Mouse (Mus musculus): ENCODE data around the gene Grik4. TPM values are rescaled to one million over a fixed set of nuclear protein-coding genes. Genes with fewer than 3 reads are reported as not detected.
A peak's percentile ranks its signal among the peaks of the same experiment; 100 is the strongest.

The Grik4 gene
- total RNA-seq, 2 experiments from 2014 or later = 19.2 to 19.8 TPM

DNA sequence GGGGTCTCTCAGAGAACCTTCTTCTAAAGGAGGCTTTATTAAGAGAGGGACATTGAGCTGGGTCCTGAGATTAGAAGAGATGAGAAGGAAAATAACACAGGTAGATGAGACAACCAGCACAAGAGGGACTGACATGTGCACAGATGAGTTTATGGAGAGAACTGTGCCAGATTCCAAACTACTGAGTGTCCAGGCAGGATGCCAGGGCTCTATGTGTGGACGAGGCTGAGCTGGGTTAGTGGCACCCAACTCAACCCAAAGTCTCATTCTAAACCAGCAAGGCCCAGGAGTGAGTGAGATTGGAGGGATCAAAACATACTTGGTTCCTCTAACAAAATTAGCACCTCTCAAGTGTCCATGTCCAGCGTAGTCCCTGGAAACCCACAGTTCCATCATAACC, 31.1 kb downstream of the Grik4 start:
- DNase-seq (ENCODE audit: low spot score in 2 of 2) = no peak
- intact Hi-C loops (cut with DNase I) = no loop called here

DNA sequence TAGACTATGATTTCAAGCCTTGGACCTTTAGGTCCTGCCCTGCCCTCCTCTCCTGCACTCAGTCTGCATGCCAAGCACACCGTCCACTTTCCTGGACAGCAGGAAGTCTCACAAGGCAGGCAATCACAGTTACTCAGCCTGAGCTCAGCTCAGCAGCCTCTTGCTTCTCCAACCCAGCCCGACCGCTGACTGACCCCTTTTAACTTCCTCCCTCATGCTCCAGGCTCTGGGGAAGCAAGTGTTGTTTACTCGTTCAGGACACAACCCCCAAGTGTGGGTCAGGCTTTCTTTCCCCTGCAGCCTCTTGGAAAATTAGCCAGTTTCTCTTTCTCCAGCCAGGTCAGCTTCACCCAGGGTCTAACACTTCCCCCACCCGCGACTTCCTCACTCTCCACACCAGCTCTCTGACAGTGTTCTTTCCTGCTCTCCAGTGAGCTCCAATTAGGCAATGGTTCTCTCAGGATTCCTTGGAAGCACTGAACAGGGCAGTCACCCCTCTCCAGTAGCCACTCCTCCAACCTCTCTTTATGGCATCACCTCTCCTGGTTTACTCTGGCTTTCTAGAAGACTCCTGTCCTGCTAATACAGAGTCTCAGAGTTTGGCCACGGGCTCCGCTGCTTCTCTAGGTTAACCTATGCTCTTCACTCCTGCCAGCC, 35.5 kb downstream of the Grik4 start:
- intact Hi-C loops (cut with DNase I) = no loop called here
- no peak for DNase-seq (ENCODE audit: low spot score in 2 of 2)

DNA sequence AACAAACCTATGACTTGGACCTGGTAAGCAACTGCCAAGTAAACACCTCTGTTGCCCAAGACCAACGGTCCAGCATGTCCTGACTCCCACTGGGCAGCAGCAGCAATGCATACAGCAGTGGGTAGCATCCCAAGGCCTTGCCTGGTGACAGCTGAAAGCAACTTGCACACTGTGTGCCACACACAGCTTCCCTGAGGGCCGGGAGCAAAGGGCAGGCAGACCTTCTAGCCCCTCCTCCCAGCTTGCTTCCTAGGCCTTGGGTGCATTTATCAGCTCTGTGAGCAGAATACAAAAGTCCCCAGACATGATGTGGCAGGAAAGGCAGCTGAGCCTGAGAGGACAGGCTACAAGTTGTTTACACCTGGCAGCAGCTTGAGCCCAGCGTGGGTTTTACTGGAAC, 37.3 kb downstream of the Grik4 start:
- intact Hi-C loops (cut with DNase I) = no loop called here
- DNase-seq (ENCODE audit: low spot score in 2 of 2) = no peak

DNA sequence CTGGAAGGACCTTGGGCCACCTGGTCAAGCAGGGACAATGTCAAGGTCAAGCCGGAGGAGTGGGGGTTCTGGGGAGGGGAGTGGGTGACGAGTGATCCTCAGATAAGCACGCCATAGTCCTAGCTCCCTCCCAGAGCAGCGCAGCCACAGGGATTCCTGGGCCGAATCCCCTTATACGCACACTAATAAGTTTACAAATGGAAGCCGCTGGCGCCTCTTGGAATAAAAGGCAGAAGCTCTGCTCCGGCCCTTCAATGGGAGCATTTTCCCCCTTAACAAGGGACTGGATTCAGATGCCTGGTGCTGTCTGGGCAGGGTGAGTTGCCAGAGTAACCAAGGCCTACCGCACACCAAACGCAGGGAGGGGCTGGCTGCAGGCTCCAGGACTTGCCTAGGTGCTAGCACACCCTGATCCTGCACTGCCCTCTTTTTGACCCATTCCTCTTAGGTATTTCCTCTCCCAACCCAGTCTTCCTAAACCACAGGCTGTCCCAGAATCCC, 46.2 kb downstream of the Grik4 start:
- no peak for DNase-seq (ENCODE audit: low spot score in 2 of 2)
- intact Hi-C loops (cut with DNase I) = loop anchor here (5.0 kb wide), 1 partner anchor 44 kb away; the partner anchor contains the start of gene Grik4

DNA sequence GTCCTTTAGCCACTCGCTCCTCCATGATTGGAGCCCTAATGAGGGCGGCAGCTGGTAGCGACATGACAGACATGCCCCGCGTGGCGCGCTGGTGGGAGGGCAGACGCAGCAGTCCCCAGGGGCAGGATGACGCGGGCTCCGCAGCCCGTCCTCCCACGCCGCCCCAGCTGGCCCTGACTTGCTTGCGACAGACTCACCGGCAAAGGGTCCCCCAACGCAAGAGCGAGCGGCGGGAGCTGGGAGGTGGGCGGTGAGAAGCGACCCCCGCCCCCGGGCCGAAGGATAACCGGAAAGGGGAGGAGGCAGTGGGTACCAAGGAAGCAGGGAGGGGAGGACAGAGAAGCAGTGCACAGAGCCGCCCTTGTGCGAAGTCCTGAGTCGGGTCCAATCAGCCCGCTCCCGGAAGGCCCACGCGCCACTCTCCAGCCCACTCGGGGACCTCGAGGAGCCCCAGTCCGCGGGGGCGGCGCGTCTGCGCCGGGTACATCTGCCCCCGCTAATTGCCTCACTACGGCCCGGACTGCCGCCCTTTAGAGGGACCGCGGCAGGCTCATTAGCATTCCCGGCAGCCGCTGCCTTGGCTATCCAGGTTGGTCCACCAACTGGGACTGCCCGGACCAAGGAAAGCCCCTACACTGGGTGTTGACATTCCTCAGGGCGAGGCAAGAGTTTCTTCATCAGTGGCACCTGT, 46.8 kb downstream of the Grik4 start:
- intact Hi-C loops (cut with DNase I) = loop anchor here (5.0 kb wide), 1 partner anchor 45 kb away; the partner anchor contains the start of gene Grik4
- peak; percentile 61 to 72 for DNase-seq (ENCODE audit: low spot score in 2 of 2)

DNA sequence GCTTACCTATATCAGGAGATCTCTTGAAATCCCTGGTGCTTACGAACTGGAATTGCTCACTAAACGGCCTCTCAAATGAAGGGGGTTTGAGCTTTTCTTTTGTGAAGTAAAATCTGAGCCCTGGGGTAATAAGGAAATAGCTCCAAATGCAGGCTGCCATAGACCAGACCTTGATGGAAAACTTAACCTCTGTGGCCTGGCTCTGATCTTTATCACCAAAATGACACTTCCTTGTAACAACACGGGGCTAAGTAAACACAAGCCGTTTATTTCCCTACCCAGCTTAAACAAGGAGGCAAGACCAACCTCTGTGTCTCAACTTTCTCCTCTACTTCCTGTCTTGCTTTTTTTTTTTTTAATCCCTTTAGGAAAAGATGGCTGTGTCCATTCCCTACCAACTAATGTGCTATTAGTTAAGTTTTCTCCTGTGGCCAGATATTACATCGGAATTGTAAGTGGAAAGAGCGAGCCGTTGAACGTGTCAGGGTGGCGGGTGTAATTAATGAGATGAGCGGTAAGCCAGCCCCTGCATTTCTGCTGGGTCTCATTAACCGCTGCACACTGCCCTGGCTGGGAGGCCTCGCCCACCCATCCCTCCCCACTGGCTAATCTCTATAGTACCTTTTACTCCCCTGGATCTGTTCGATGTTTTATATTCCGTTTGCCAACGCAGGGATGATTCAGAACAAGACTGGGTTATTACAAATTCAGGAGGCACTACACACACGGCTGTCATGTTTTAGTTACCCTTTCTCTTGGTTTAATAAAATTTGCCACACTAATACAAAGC, 47.7 kb downstream of the Grik4 start:
- intact Hi-C loops (cut with DNase I) = loop anchor here (5.0 kb wide), 1 partner anchor 46 kb away; the partner anchor contains the start of gene Grik4
- DNase-seq (ENCODE audit: low spot score in 2 of 2) = no peak

DNA sequence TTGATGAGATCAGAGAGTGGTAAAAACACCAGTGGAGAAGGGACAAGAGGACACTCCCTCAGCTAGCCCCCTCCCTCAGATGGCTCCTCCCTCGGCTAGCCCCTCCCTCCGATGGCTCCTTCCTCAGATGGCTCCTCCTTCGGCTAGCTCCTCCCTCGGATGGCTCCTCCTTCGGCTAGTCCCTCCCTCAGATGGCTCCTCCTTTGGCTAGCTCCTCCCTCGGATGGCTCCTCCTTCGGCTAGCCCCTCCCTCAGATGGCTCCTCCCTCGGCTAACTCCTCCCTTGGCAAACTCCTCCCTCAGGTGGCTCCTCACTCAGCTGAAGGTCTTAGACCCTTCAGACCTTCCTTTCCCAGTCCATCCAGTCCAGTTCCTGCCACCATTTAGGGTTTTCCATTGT, 51.5 kb downstream of the Grik4 start:
- no peak for DNase-seq (ENCODE audit: low spot score in 2 of 2)
- intact Hi-C loops (cut with DNase I) = no loop called here

DNA sequence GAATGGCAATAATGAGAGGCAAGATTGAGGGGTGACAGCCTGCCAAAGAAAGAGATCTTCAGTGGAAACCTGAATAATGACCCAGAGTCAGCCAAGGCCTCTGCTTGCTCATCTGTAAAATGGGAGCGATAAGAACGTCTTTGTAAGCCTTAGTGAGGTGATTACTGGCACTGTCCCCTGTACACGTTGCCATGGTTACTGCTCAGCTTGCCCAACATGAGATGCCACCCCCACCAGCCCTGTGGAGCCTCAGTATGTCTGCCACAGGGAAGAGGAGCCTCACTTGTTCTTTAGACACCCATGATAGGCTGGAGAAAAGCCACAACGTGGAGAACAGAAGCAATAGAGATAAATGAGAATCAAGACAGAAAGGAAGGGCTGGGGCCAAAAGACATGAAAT, 56.4 kb downstream of the Grik4 start:
- no peak for DNase-seq (ENCODE audit: low spot score in 2 of 2)
- intact Hi-C loops (cut with DNase I) = loop anchor here (10.0 kb wide), 1 partner anchor 83 kb away; no protein-coding TSS in a partner anchor

DNA sequence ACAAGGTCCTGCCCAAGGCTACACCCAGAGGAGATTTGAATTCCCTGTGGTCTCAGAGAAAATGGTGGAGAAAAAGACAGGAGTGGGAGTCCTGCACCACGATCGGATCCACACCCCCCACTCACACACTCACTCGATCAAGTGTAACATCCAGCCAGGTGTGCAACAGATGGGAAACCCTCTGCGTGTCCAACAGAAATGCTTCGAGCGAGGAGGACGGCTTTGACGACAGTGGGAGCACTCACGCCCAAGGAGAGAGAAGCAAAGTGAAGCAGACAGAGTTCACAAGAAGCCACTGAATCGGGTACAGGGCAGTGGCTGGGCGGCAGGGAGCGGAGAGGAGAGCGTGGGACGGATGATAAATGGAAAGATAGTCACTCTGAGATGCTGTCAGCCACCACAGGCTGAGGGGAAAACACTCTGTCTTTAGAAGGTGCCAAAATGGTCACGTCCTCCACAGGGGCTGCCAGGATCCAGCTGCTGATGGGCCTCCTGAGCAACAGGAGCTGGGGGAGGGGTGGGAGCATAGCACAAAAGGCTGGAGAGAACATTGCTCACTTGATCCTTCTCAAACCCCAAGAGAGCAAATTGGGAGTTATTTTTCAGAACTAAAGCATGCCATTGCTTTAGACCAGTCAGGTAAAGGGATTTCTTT, 58.1 kb downstream of the Grik4 start:
- intact Hi-C loops (cut with DNase I) = loop anchor here (10.0 kb wide), 1 partner anchor 81 kb away; no protein-coding TSS in a partner anchor
- no peak for DNase-seq (ENCODE audit: low spot score in 2 of 2)

DNA sequence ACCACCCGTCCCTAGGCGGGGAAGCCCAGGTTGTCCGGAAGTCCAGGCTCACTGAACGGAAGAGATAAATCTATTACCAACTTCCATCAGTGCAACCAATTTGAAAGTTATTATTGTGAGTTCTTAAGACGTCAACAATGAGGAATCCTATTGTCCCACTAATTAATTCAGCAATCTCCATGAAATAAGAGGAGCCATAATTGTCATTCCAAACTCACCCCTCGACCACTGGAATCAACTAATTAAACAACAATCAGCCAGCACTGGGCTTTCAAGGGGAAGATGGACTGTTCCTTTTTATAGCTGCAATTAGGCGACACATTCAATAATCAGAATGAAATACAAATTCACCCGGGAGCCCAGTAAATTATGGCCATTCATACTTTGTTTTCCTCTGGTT, 58.7 kb downstream of the Grik4 start:
- intact Hi-C loops (cut with DNase I) = loop anchor here (10.0 kb wide), 1 partner anchor 81 kb away; no protein-coding TSS in a partner anchor
- DNase-seq (ENCODE audit: low spot score in 2 of 2) = no peak

DNA sequence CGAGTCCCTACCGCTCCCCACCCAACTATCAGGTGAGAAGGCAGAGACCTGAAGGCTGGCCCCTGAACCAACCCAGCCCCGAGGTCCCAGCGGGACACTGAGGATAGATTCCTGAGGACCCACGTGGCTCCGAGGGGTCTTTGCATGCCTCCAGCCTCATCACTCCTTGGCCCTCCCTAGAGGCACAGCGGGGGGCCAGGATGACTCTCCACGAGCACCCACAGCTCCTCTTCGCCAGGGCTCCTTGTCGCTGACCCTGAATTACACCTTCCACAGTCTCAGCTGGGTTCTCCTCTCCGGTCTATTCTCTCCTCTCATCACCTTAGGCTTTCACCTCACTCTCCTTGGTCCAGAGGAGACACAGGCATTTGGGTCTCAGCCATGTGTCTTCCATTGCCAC, 59.2 kb downstream of the Grik4 start:
- no peak for DNase-seq (ENCODE audit: low spot score in 2 of 2)
- intact Hi-C loops (cut with DNase I) = loop anchor here (10.0 kb wide), 1 partner anchor 80 kb away; no protein-coding TSS in a partner anchor

DNA sequence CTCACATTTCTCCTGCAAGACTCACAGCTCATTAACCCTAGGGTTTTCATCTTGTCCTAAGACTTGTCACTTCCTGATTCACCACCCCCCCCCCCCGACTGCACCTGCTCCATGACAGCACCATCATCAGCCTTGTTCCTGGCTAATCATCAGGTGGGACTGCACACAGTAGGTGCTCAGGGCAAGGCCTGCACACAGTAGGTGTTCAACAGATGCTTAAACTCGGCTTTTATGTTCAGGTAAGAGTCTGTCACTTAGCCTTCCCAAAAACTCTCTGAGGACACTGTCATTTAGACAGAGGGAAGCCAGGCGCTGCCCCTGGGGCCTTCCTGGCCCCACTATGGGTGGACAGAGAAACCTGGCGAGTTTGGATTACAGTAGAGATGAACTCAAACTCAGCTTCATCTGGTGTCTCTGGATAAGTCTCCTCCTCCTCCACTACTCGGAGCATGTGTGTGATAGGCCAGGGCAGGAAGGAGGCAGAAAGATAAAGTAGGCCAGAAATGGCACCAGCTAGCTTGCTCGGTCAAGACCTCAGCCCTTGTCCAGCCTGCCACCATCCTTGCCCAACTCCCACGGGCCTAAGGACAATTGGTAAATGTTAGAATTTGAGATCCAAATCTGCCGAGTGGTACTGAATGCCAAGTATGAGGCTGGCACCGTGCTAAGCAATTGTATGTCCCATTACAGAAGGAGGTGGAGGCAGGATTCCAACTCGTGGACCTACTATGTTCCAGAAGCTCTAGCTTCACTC, 61.1 kb downstream of the Grik4 start:
- no peak for DNase-seq (ENCODE audit: low spot score in 2 of 2)
- intact Hi-C loops (cut with DNase I) = loop anchor here (10.0 kb wide), 1 partner anchor 78 kb away; no protein-coding TSS in a partner anchor

DNA sequence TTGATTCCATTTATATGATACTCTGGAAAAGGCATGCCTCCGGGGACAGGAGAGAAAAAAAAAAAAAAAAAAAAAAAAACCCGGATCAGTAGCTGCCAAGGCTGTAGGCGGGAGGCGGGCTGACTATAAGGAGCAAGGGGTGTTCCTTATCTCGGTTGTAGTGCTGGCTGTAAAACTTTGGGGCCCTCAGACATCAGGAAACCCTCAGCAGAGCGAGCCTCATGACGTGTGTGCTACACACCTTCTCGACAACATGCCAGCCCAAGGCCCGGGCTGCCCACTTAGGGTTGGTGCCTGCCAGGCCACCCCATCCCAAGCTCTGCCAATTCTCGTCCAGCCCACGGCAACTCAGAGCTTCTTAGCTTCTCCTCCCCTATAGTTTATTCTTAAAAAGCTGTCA, 62.0 kb downstream of the Grik4 start:
- intact Hi-C loops (cut with DNase I) = loop anchor here (10.0 kb wide), 1 partner anchor 78 kb away; no protein-coding TSS in a partner anchor
- peak; percentile 33 to 65 for DNase-seq (ENCODE audit: low spot score in 2 of 2)

DNA sequence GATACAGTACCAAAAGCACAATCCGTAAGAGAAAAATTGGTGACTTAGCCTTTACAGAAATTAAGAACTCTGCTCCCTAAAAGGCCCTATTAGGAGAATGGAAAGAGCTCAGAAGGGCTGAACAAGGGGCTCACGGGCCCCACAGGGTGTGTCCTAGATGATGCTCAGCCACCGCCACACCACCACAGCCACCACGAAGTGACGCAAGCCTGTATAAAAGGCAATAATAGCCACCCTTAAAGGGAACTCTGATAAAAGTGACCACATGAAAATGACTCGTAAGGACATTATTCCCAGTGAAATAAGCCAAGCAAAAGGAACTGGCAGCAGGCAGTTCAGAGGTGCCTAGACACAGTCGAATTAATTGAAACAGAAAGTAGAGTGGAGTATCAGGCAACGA, 63.3 kb downstream of the Grik4 start:
- DNase-seq (ENCODE audit: low spot score in 2 of 2) = no peak
- intact Hi-C loops (cut with DNase I) = loop anchor here (10.0 kb wide), 1 partner anchor 76 kb away; no protein-coding TSS in a partner anchor

DNA sequence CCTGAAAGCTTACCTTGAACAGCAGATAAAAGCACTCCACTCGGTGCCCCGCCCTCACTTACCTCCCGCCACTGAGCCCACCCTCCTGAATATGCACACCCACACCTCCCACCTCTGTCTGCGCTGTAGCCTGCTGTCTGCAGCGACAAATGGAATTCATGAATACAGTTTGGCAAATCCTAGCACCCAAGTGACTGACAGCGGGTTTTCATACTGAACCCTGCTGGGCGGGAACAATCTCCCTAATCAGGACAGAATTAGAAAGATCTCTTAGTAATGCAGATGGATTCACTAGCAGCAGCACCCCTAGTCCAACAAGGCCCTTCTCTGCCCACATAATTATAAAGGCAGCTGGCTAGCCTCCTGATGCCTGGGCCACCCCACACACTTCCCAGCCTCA, 65.9 kb downstream of the Grik4 start:
- intact Hi-C loops (cut with DNase I) = no loop called here
- DNase-seq (ENCODE audit: low spot score in 2 of 2) = no peak

DNA sequence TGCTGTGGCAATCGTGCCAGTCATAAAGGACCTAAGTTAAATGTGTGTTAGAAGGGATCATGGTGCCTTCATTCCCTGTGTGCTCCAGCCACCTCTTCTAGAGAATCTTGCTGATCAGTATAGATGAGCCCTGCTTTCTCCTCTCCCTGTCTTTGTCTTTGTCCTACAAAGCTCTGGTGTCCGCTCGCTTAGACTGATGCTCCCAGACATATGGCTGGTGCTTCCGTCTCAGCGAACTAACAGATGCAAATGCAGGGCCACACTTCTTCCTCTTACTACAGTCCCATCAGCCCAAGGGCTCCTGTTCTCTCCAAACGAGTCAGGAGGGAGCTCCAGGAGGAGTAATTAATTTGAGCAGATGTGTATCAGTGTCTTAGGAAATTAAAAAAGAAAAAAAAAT, 71.4 kb downstream of the Grik4 start:
- intact Hi-C loops (cut with DNase I) = no loop called here
- DNase-seq (ENCODE audit: low spot score in 2 of 2) = no peak

DNA sequence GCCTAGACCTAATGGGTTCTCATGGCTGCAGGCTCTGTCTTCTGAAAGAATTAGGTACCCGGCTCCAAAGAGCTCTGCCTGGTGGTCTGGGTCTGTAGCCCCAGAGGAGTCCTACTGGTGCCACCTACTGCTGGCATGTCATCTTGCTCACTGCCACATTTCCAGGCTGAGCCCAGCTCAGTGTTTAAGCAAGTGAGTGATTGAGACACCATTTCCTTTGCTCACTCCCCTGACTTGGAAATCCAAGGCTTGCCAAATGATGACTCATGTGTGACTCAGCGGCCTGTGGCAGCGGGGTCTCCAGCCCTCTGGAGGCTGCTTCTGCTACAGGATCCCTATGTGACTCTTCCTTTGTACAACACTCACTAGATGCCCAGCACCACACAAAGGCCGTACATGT, 72.6 kb downstream of the Grik4 start:
- intact Hi-C loops (cut with DNase I) = no loop called here
- DNase-seq (ENCODE audit: low spot score in 2 of 2) = no peak

DNA sequence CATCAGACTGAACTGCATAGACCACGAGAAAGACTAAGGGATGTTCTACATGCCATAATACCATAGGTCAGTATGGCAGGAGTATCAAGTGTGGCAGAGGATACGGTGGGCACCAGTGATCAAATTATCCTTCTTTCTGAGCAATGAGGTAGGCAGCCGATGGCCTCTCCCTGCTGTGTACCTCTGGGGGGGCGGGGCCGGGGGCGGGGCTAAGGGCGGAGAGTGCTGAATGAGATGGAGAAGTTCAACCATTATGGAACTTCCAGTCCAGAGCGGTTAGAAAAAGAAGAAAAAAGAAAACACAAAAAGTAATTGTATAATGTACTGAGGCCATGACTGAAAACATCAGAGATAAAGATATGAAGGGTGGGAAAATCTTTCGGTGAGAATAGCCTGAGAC, 74.0 kb downstream of the Grik4 start:
- no peak for DNase-seq (ENCODE audit: low spot score in 2 of 2)
- intact Hi-C loops (cut with DNase I) = no loop called here

DNA sequence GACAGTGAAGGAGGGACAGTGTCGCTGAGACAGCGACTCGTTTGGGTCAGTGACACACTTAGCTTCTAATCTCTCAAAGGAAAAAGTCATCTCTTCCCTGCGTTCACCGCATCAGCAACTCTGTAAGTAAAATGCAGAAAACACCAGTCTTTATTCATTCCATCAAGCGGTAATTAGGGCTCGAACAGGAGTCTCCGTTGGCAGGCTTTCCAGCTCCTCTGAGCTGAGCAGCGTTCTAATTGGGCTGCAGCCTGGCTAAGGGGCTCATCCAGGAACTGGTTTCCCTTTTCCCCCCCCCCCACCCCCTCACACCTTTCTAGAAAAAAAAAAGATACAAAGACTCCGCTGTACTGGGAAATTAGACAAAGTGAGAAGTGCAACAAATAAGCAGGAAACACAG, 75.8 kb downstream of the Grik4 start:
- intact Hi-C loops (cut with DNase I) = no loop called here
- DNase-seq (ENCODE audit: low spot score in 2 of 2) = no peak
